Mouse (Mus musculus): Measurements from ENCODE around the gene Ube2b.

Ube2b gene

GRCm38 (mm10) chr11:51967443-51968401, 32.8 kb downstream of the Ube2b start, which contains the start of gene Cdkn2aipnl:
Gene Cdkn2aipnl, plus strand, starts transcription at chr11:51967661.
- peak; percentile 99 for DNase-seq

- DNase-seq = no peak
These were observed 33.9 kb downstream of the Ube2b start for GRCm38 (mm10) chr11:51966651-51967050.

DNA sequence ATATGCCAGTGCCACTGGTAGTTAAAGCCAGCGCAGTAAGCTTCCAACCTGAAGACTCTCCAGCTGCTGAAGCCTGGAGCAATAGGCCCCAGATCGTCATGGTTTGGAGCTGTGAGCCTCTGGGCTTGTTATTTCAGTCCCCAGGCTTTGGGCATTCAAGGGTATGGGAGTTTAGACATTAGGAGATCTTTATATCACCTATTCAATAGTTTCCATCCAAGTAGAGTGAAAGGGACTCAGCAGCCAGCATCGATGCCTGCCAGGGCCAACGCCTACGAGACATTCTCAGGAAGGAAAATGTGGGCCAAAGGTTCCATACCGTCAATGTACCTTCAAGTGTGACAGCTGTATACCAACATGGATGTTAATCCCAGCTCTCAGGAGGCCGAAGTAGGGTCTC, 38.3 kb downstream of the Ube2b start:
- no peak for DNase-seq

- DNase-seq = peak; percentile 75
These were observed 38.8 kb downstream of the Ube2b start for GRCm38 (mm10) chr11:51961761-51962160.

DNA sequence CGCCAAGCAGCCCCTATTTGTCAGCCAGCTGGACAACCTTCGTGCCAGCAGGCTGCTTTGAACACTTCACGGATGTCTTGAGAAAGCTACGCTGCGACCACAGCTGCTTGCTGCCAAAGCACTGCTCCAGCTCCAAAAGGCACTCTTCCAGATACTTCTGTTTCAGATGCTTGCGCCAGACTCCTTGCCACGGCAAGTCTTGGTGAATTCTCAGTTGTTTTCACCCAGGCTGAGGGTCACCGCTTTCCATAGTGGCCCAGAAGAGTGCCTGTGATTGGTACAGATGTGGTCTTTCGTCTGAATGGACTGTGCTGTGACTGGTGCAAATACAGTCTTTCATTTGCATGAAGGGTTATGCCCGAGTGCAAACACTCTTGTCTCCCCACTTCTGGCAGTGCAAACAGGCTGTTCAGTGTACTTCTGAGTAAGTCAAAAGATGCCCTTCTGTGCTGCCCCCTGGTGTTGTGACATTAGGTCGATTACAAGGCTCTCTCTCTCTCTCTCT, 39.5 kb downstream of the Ube2b start:
- DNase-seq = peak; percentile 60

GRCm38 (mm10) chr11:51960061-51960460, 40.5 kb downstream of the Ube2b start:
- no peak for DNase-seq

- DNase-seq = no peak
These were observed 41.1 kb downstream of the Ube2b start for GRCm38 (mm10) chr11:51959511-51959910.

DNA sequence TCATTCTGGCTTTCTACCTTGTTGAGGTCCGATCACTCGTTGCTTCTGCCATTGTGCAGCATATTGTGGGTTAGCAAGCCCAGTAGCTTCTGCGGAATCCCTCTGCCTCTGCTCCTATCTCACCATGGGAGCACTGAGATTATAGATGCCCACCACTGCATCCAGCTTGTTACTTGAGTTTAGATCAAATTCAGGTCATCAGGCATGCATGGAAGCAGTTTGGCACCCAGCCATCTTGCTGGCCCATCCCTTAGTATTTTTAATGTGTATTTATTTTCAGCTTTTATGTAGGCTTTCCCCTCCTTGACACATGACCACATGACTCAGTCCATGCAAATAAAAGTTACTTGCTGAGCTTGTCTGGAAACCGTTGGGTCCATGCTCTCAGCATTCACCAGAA, 42.8 kb downstream of the Ube2b start:
- no peak for DNase-seq

DNA sequence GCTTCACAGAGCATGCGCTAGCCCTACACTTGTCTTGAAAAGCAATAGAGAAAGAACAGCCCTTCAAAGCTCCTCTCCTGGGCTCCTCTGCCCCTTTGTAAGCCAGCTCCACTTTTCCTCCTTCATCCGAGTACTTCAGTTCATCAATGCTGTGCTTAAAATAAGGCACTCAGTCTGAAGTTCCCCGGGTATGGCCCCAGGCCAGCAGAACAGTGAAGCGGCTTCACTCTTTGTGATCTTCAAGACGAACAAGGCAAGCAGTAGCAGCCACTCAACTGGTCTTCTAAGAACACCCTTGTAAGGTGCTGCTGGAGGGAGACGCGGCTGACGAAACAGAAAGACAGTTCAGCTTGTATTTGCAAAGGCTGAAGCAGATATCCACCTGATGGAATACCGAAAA, 44.5 kb downstream of the Ube2b start:
- DNase-seq = no peak

DNA sequence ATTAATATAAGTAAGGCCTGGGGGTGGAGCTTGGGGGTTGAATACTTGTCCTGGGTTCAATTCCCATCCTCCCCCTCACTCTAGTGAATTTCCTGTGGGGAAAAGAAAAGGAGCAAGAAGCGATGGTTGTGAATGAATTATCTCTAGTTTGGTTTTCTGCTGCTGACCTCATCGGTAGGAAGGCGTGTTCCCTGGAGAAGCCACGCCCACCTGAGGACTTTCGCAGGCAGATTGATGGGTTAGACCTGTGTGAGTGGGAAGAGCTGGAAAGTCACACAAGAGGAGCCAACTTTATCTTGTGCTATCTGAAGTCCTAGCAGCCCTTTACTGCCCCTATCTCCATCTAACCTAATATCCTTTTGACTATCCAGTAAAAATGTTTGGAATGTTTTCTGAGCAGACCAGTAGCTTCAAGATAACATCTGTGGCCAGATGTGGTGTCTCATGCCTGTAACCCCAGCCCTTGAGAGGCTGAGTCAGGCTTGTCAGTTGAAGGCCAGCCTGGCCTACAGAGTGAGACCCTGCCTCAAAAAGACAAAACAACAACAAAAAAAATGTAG, 48.6 kb downstream of the Ube2b start:
- DNase-seq = no peak

DNA sequence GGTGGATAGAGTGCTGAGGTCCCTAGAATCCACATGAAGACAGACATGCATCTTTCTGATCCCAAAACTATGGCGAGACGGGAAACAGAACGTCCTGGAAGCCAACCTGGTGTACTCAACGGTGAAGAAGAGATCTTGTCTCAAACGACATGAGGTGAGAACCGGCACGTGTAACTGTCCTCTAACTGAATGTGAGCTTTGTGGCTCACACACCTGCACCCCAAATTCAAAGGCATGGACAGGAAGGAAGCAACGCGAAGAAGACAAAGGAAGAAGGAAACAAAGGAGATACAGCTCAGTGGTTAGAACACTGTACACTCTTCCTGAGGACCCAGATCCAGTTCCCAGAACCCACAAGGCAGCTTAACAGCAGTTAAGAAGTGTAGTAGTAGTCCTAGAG, 50.6 kb downstream of the Ube2b start:
- DNase-seq = peak; percentile 79

- DNase-seq = peak; percentile 65
These were observed 51.3 kb downstream of the Ube2b start for GRCm38 (mm10) chr11:51949155-51949840.

DNA sequence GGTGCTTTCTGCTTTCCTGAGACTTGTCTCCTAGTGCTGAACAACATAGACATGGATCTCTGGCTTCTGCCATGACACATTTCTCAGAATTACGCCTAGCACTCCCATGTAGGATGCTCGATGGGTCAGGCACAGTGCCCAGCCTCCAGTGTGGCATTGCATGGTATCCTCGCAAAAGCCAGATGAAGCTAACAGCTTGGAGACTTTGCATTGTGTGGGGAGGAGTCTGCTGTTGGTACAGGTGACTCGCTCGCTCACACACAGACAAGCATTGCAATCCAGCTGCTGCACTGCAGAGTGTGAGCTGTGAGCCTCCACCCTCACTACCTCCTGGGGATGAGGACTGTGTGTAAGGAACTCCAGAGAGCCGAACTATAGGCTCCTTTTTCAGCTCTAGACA, 54.4 kb downstream of the Ube2b start:
- DNase-seq = no peak

- peak; percentile 49 for DNase-seq
These were observed 55.0 kb downstream of the Ube2b start for GRCm38 (mm10) chr11:51945548-51945947.

GRCm38 (mm10) chr11:51944239-51944638, 56.3 kb downstream of the Ube2b start:
- no peak for DNase-seq

- DNase-seq = no peak
These were observed 57.1 kb downstream of the Ube2b start for GRCm38 (mm10) chr11:51943500-51943841.

GRCm38 (mm10) chr11:51942602-51943499, 57.7 kb downstream of the Ube2b start:
- DNase-seq = no peak

- no peak for DNase-seq
These were observed 60.0 kb downstream of the Ube2b start for GRCm38 (mm10) chr11:51940511-51940955.

DNA sequence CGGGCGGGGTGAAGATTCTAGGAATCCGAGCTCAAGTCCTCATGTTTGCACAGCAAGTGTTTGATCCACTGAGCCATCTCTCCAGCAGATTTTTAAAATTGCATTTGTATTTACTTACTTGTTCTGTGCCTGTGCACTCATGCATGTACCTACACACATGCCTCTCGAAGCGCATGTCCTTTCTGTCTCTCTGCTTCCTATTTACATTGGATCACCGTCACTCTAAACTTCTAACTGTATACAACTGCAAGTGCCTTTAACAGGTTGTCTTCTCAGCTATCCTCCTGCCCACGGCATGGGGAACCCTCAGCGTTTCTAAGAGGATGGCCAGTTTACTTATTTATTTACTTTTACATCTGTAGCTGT, 61.0 kb downstream of the Ube2b start:
- no peak for DNase-seq

GRCm38 (mm10) chr11:51938817-51939589, 61.6 kb downstream of the Ube2b start:
- peak; percentile 57 for DNase-seq

DNA sequence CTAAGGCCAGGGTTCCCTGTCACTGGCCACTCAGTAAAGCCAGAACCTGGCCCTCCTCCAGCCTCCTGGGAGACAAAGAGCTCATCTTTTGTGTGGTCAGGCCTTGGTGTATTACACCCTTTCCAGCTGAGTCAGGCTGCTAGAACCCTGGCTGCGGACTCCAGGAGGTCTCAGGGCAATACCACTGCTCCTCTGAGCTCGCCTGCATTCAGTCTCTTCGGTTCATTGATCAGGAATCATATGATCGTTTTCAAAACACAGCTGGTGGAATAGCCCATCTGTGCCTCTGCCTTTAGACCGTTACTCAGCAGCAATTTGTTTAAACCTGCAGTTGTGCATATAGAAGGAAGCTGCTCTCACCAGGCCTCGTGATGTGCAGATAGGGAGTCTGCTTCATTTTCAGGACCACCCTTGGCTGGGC, 63.2 kb downstream of the Ube2b start:
- no peak for DNase-seq
